Mouse (Mus musculus) thymus, adult 2 months (tissue): ENCODE data around the gene Dhx38. TPM values are rescaled to one million over a fixed set of nuclear protein-coding genes. Genes with fewer than 3 reads are reported as not detected.
A peak's percentile ranks its signal among the peaks of the same experiment; 100 is the strongest.

Experiments used
- DNase-seq: peaks from one replicate; pipeline ENCODE4 v3.0.0; 2021
- H3K27ac ChIP-seq: fragments of 200-500 bp; 2 replicates; pipeline ENCODE4 v1.5.1; 2012; ENCODE audit warnings: low read length, control low read depth; ENCODE audit not compliant: control insufficient read depth, insufficient read depth
- H3K27me3 ChIP-seq: fragments of 200-500 bp; 2 replicates; pipeline ENCODE4 v1.6.1; 2012; ENCODE audit warnings: mild to moderate bottlenecking, low read length, moderate library complexity, mixed read lengths; ENCODE audit not compliant: control insufficient read depth, insufficient read depth
- H3K36me3 ChIP-seq: fragments of 200-500 bp; 2 replicates; pipeline ENCODE4 v1.6.1; 2012; ENCODE audit warnings: mild to moderate bottlenecking, low read length, moderate library complexity; ENCODE audit not compliant: control insufficient read depth, insufficient read depth
- H3K4me1 ChIP-seq: fragments of 200-500 bp; replicated peaks from 2 replicates; pipeline ENCODE4 v1.6.1; 2012; ENCODE audit warnings: low read length; ENCODE audit not compliant: control insufficient read depth, insufficient read depth
- H3K4me3 ChIP-seq: fragments of 200-500 bp; 2 replicates; pipeline ENCODE4 v1.5.1; 2012; ENCODE audit warnings: mild to moderate bottlenecking, low read length, control low read depth, moderate library complexity; ENCODE audit not compliant: control insufficient read depth, insufficient read depth
- CTCF ChIP-seq: fragments of 200-500 bp; IDR thresholded peaks from 2 replicates; pipeline ENCODE4 v1.5.1; 2012; ENCODE audit warnings: mild to moderate bottlenecking, control low read depth, low read length, moderate library complexity, borderline replicate concordance; ENCODE audit not compliant: control insufficient read depth, poor library complexity, insufficient read depth; ENCODE audit errors: extremely low read depth
- POLR2A ChIP-seq: fragments of 200-500 bp; IDR thresholded peaks from 2 replicates; pipeline ENCODE4 v1.6.1; 2012; ENCODE audit warnings: mild to moderate bottlenecking, low read length, control low read depth, moderate library complexity; ENCODE audit not compliant: control insufficient read depth, poor library complexity, insufficient read depth; ENCODE audit errors: extremely low read depth
- WGBS: fragments of 180-500 bp; shearing (Covaris S2); methylation state at CpG from one replicate; pipeline ENCODE4 v1.1.7; 2018; 5-methylcytosine and 5-hydroxymethylcytosine counted together
- polyA plus RNA-seq: library from polyadenylated mRNA; depleted of rRNA; stranded (reverse); fragments of >200 nt; gene quantifications from 2 replicates; pipeline ENCODE4 v1.2.3, GENCODE M21; 2012

The Dhx38 gene
- polyA plus RNA-seq, 1 experiment, result 36.7 TPM

GRCm38 (mm10) chr8:109551663-109552062 lies 14.0 kb downstream of the Dhx38 start:
- DNase-seq, result peak; percentile 30
- WGBS, result 68% methylated on average over 3 of the region's 3 CpGs

GRCm38 (mm10) chr8:109544049-109544448 lies 21.6 kb downstream of the Dhx38 start:
- no peak overlapping the region for H3K4me3 ChIP-seq
- DNase-seq, result no peak
- H3K27me3 ChIP-seq, result no peaks in the 10 kb centered on the region
- H3K4me1 ChIP-seq, result peaks cover 3% of the 10 kb centered on the region; the same call in 1 of the 2 replicates
- H3K36me3 ChIP-seq, result 0 out of 2 replicates have a peak, but pooled peaks cover 14% of the 10 kb centered on the region
- H3K27ac ChIP-seq, result no peak overlapping the region
- no peak for TF ChIP-seq POLR2A
- TF ChIP-seq CTCF, result no peak
- WGBS, result 6% methylated on average over 3 of the region's 3 CpGs

More at GRCm38 (mm10) chr8:109551663-109552062, 14.0 kb downstream of the Dhx38 start:
- peaks cover 84% of the 10 kb centered on the region for H3K36me3 ChIP-seq
- no peaks in the 10 kb centered on the region for H3K4me1 ChIP-seq
- no peak overlapping the region for H3K27ac ChIP-seq
- H3K27me3 ChIP-seq, result no peaks in the 10 kb centered on the region
- no peak overlapping the region for H3K4me3 ChIP-seq
- TF ChIP-seq POLR2A (no peak), CTCF (peak; percentile 85; the same call in 1 of the 2 replicates)

GRCm38 (mm10) chr8:109542748-109543519 lies 22.7 kb downstream of the Dhx38 start:
- no peak overlapping the region for H3K4me3 ChIP-seq
- TF ChIP-seq CTCF, result no peak
- TF ChIP-seq POLR2A, result no peak
- no peak for DNase-seq
- peaks cover 3% of the 10 kb centered on the region; the same call in 1 of the 2 replicates for H3K4me1 ChIP-seq
- no peaks in the 10 kb centered on the region for H3K27me3 ChIP-seq
- H3K36me3 ChIP-seq, result 0 out of 2 replicates have a peak, but pooled peaks cover 8% of the 10 kb centered on the region
- H3K27ac ChIP-seq, result no peak overlapping the region
- WGBS, result 70% methylated on average over 8 of the region's 8 CpGs

GRCm38 (mm10) chr8:109542165-109542564 lies 23.5 kb downstream of the Dhx38 start:
- no peak for TF ChIP-seq CTCF
- TF ChIP-seq POLR2A, result no peak
- H3K4me1 ChIP-seq, result peaks cover 3% of the 10 kb centered on the region; the same call in 1 of the 2 replicates
- 83% methylated on average over 5 of the region's 5 CpGs for WGBS
- H3K36me3 ChIP-seq, result 0 out of 2 replicates have a peak, but pooled peaks cover 4% of the 10 kb centered on the region
- no peak overlapping the region for H3K27ac ChIP-seq
- H3K4me3 ChIP-seq, result no peak overlapping the region
- H3K27me3 ChIP-seq, result no peaks in the 10 kb centered on the region
- DNase-seq, result no peak

GRCm38 (mm10) chr8:109536703-109537102 lies 29.0 kb downstream of the Dhx38 start:
- no peak overlapping the region for H3K4me3 ChIP-seq
- no peaks in the 10 kb centered on the region for H3K4me1 ChIP-seq
- peak; percentile 70 for DNase-seq
- no peaks in the 10 kb centered on the region for H3K36me3 ChIP-seq
- no peak overlapping the region for H3K27ac ChIP-seq
- no peak for TF ChIP-seq POLR2A
- peak; percentile 73; the same call in 1 of the 2 replicates for TF ChIP-seq CTCF
- H3K27me3 ChIP-seq, result no peaks in the 10 kb centered on the region
- 20% methylated on average over 5 of the region's 5 CpGs for WGBS

- no peak overlapping the region for H3K4me3 ChIP-seq
- 91% methylated on average over 19 of the region's 19 CpGs for whole genome bisulfite sequencing
- H3K27ac ChIP-seq, result no peak overlapping the region
- no peaks in the 10 kb centered on the region for H3K4me1 ChIP-seq
- TF ChIP-seq POLR2A, result no peak
- no peak for TF ChIP-seq CTCF
- DNase-seq, result peak; percentile 57
- no peaks in the 10 kb centered on the region for H3K27me3 ChIP-seq
- no peaks in the 10 kb centered on the region for H3K36me3 ChIP-seq
These were observed 30.3 kb downstream of the Dhx38 start for GRCm38 (mm10) chr8:109535140-109535990.
